Mouse (Mus musculus) lung, postnatal 0 days (tissue): ENCODE measurements around the gene Sbf2.

Experiments used
- CTCF ChIP-seq: IDR thresholded peaks from 2 replicates; pipeline ENCODE4 v1.5.1; 2016; ENCODE audit warnings: antibody characterized with exemption, mild to moderate bottlenecking
- EP300 ChIP-seq: IDR thresholded peaks from 2 replicates; pipeline ENCODE4 v1.6.1; 2016; ENCODE audit warnings: antibody characterized with exemption, mild to moderate bottlenecking, control low read depth

DNA sequence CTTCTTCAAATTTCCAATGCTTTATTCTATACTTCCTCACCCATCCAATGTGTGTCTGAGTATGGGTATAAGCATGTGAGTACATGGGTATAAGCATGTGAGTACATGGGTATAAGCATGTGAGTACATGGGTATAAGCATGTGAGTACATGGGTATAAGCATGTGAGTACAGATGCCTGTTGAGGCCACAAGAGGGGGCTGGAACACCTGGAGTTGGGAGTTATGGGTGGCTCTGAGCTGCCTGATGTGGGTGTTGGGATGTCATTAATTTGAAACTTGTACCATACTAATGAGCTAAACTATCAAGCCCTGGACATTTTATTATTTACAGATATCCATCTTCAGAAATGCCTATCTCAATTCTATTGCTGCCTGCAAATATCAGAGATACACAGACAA is 230.4 kb downstream of the Sbf2 start:
- TF ChIP-seq CTCF (peak; percentile 43), EP300 (no peak)
